Mouse (Mus musculus) C2C12 (cell line): ENCODE measurements around the gene Mrpl54.

Experiments
- CTCF ChIP-seq: IDR thresholded peaks from one replicate; pipeline ENCODE4 v1.5.1; 2011; ENCODE audit not compliant: control insufficient read depth, insufficient read depth, insufficient read length
- MYOG ChIP-seq: IDR thresholded peaks from one replicate; pipeline ENCODE4 v1.6.1; 2011; ENCODE audit not compliant: control insufficient read depth, insufficient read length; ENCODE audit errors: extremely low read depth
- USF1 ChIP-seq: IDR thresholded peaks from one replicate; pipeline ENCODE4 v1.6.1; 2011; ENCODE audit warnings: low read depth, mild to moderate bottlenecking, control low read depth, moderate library complexity

GRCm38 (mm10) chr10:81234206-81234605 lies 32.5 kb downstream of the Mrpl54 start:
- TF ChIP-seq CTCF (no peak), MYOG (no peak), USF1 (no peak)
